Mouse (Mus musculus): ENCODE data around the gene Ctnnb1. TPM values are rescaled to one million over a fixed set of nuclear protein-coding genes. Genes with fewer than 3 reads are reported as not detected.
A peak's percentile ranks its signal among the peaks of the same experiment; 100 is the strongest.

The Ctnnb1 gene
- total RNA-seq, 1 experiment from 2014 or later: 511 TPM

DNA sequence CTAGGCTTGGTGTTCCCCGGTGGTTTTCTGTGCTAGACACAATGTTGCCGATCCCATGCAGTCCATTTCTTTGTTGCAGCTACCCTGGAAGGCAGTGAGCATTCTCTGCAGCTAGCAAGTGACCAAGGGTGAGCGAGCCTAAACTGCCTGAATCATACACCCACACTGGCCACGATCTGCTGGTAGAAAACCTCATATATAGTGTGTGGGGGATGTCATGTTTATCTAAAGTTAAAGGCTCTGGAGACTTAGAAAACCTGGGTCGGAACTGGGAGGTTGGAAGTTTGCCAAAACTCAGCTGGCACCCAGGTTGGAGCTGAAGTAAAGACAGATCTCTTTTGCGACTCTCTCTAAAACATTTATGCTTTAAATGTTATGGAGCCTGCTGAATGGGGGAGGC lies 10.4 kb upstream of the Ctnnb1 start:
- ATAC-seq (ENCODE audit: extremely low read depth, insufficient number of reproducible peaks, low FRiP score, poor library complexity, severe bottlenecking): no peak

DNA sequence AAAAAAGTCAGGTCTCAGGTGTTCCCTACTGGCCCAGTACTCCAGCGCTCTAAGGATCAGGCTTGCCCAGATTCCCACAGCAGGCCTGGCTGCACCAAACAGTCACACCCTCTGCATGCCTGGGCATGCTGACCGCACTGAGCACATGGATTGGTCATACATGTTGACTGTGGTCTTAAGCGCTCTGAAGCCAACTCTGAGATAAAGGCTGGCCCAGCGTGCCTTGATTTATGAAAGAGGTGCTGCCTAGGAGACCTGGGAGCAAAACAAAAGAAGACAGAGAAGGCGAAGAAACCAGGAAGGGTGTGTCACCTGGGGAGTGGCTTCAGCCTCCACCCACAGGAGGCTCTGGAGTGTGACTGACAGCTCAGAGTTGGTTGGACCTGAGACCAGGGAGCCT lies 9.9 kb upstream of the Ctnnb1 start:
- no peak for ATAC-seq (ENCODE audit: extremely low read depth, insufficient number of reproducible peaks, low FRiP score, poor library complexity, severe bottlenecking)

DNA sequence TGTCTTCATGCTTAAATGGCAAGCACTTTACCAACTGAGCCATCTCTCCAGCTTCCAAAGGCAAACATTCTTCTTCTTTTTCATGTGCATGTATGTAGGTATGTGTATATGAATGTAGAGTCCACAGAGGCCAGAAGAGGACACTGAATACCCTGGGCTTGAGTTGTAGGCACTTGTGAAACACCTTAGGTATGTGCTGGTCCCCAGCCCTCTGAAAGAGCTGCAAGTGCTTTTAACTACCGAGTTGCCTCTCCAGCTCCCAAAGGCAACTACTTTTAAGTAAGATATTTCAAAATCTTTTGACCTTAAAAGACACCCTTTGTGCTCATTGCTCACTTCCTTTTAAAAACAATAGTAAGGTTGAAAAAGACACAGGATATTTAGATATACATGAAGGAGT lies 2.9 kb upstream of the Ctnnb1 start:
- no peak for ATAC-seq (ENCODE audit: extremely low read depth, insufficient number of reproducible peaks, low FRiP score, poor library complexity, severe bottlenecking)

- no peak for ATAC-seq (ENCODE audit: extremely low read depth, insufficient number of reproducible peaks, low FRiP score, poor library complexity, severe bottlenecking)
Measured at GRCm38 (mm10) chr9:120926939-120927606, 1.9 kb upstream of the Ctnnb1 start.

- ATAC-seq (ENCODE audit: extremely low read depth, insufficient number of reproducible peaks, low FRiP score, poor library complexity, severe bottlenecking): no peak
Measured at GRCm38 (mm10) chr9:120930021-120930420, 1.0 kb downstream of the Ctnnb1 start.

DNA sequence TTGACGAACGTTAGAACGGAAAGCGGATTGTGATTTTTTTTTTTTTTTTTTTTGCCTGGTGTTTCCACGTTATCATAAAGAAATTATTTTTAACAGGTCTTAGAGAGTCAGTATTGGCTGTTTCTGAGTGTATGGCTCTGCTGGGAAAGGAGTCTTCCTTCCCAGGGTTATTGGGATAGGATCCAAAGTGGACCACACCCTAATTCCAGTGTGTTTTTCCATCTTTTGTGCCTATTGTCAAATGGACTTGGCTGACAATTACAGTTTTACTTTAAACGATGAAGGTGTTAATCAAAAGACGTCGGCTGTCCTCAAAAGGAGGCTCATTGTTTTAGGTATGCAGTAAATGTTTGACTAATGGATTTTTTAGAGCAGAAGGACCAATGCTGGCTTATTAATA lies 1.8 kb downstream of the Ctnnb1 start:
- ATAC-seq (ENCODE audit: extremely low read depth, insufficient number of reproducible peaks, low FRiP score, poor library complexity, severe bottlenecking): no peak

DNA sequence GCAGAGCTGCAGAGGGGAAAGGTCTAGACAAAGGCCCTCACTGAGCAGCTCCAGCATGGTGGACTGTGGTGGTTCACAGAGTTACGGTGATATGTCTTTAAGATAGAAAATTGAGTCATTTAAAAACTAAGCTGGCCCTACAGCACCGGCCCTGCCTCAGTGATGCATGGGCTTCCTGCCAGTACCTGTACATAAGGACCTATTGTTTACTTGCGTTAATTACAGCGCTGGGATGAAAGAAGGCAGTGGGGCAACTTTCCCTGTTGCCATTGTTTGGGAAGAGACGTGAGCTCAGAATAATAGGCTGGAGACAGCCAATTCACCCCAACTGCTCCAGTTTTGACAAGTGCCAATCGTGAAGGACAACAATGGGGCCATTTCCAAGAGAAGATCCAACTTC lies 3.4 kb downstream of the Ctnnb1 start:
- ATAC-seq (ENCODE audit: extremely low read depth, insufficient number of reproducible peaks, low FRiP score, poor library complexity, severe bottlenecking): no peak

GRCm38 (mm10) chr9:120932797-120933586 lies 4.0 kb downstream of the Ctnnb1 start:
- ATAC-seq (ENCODE audit: extremely low read depth, insufficient number of reproducible peaks, low FRiP score, poor library complexity, severe bottlenecking): peak; percentile 88

DNA sequence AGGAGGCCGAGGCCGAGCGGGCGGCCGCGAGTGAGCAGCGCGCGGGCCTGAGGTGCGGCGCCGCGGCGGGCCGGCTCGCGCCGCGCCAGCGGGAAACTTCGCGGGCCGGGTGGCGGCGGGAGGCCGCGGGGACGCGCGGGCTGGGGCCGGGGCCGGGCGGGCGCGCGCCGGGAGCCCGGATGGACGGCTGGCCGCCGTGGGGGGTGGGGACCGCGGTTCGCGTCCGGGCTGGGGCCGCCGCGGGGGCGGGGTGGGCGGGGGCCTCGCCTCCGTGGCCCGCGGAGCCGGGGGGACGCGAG lies 4.5 kb downstream of the Ctnnb1 start:
- no peak for ATAC-seq (ENCODE audit: extremely low read depth, insufficient number of reproducible peaks, low FRiP score, poor library complexity, severe bottlenecking)

GRCm38 (mm10) chr9:120933886-120934758 lies 5.1 kb downstream of the Ctnnb1 start:
- ATAC-seq (ENCODE audit: extremely low read depth, insufficient number of reproducible peaks, low FRiP score, poor library complexity, severe bottlenecking): no peak

DNA sequence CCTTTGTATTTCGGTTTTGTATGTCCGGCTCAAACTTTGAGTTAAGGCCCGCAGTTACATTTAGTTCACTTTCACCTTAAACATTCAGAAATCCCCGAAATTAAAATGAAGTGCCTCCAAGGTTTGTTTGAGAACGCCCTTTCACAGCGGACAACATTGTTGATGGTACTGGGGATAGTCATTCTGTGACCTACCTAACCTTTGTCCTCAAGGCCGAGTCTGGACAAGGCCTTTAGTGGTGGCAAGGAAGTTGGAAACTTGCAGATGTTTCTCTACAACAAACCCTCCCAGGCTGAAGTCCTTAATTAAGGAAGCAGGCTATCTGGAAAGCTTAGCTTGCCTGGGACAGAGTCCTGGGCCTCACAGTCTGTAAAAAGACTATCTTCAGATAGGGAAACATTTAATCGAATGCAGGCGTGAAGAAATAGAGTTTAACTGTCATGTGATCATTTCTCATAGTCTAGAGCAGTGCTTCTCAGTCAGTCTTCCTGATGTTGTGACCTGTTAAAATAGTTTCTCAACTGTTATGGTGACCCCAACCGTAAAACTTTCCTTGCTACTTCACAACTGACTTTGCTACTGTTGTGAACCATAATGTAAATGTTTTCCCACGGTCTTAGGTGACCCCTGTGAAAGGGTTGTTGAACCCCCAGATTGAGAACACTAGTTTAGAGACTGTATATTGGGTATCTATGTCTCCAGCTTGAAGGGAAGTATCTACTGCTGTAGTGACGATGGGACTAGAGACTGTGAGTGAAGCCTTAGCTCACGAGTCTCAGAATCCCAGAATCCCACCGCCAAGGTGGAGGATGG lies 6.0 kb downstream of the Ctnnb1 start:
- ATAC-seq (ENCODE audit: extremely low read depth, insufficient number of reproducible peaks, low FRiP score, poor library complexity, severe bottlenecking): no peak

GRCm38 (mm10) chr9:120935634-120935922 lies 6.6 kb downstream of the Ctnnb1 start:
- ATAC-seq (ENCODE audit: extremely low read depth, insufficient number of reproducible peaks, low FRiP score, poor library complexity, severe bottlenecking): no peak

GRCm38 (mm10) chr9:120936351-120936750 lies 7.3 kb downstream of the Ctnnb1 start:
- ATAC-seq (ENCODE audit: extremely low read depth, insufficient number of reproducible peaks, low FRiP score, poor library complexity, severe bottlenecking): no peak

- no peak for ATAC-seq (ENCODE audit: extremely low read depth, insufficient number of reproducible peaks, low FRiP score, poor library complexity, severe bottlenecking)
Measured at GRCm38 (mm10) chr9:120940858-120941257, 11.8 kb downstream of the Ctnnb1 start.

DNA sequence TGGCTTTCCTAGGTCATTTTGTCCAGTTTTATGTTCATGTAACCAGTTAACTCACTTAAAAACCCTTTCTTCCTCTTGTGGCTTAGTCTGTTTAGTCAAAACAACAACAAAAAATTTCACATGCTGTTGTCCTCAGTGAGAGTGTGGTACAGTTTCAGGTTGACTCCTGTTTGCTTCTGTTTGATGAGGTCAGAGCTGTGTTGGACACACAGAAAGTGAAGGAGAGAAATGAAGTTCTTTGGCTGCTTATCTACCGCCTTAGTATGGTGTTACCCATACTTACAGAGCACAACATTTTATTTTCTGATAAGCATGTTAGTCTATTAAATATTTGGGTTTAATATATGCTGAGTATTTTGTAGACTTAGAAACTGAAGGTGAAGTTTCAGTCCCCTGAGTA lies 14.7 kb downstream of the Ctnnb1 start:
- no peak for ATAC-seq (ENCODE audit: extremely low read depth, insufficient number of reproducible peaks, low FRiP score, poor library complexity, severe bottlenecking)

DNA sequence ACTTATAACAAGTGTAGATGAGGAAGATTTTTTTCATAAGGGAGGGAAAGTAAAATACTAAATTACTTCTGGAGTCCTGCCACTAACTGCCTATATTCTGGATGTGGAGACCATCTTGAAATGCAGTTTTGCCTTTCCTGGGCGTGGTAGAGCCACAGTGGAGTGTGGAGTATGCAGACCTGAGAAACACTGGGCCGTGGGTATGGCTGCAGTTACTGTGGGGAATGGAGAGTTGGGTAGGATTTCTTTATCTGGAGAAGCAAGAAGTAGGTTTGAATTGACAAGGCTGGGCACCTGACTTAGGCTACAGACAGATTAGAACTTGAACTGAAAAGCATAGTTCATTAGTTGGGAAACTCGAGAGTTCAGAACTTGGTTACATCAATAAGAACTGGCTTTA lies 15.2 kb downstream of the Ctnnb1 start:
- ATAC-seq (ENCODE audit: extremely low read depth, insufficient number of reproducible peaks, low FRiP score, poor library complexity, severe bottlenecking): no peak

DNA sequence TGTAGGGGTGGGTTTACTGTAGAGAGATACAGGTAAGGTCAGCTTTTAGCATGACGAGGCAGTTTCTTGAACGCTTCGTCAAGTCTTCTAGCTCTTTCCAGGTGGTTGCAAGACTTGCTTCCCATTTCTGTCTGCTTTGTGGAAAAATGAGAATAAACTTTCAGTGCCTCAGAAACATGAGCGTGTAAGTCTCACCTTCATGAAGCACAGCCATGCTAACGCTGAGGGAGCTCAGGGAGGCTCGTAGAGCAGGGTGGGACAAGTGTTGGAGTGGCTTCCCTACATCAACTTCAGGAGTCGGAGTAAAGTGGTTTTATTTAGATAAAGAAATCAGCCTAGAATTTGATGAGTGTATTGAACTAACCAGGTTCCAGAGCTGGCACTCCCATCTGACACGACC lies 17.1 kb downstream of the Ctnnb1 start:
- no peak for ATAC-seq (ENCODE audit: extremely low read depth, insufficient number of reproducible peaks, low FRiP score, poor library complexity, severe bottlenecking)

DNA sequence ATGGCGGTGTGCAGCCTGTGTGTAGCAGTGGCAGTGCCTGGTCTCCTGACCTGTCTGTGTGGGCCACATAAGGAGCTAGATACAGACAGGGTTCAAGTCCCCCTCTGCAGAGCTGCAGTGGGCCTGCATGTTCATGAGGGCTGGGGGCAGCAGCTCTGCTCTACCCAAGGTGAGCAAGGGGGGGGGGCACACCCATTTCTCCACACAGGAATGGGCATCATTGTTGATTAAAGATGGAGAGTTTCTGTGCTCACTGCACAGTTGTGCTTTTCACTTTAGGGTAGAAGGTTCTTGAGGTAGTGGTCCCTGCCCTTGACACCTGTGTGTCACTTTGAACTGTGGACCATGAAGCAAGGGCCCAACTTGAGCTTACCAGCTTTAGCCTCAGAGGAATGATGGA lies 19.8 kb downstream of the Ctnnb1 start:
- ATAC-seq (ENCODE audit: extremely low read depth, insufficient number of reproducible peaks, low FRiP score, poor library complexity, severe bottlenecking): no peak

DNA sequence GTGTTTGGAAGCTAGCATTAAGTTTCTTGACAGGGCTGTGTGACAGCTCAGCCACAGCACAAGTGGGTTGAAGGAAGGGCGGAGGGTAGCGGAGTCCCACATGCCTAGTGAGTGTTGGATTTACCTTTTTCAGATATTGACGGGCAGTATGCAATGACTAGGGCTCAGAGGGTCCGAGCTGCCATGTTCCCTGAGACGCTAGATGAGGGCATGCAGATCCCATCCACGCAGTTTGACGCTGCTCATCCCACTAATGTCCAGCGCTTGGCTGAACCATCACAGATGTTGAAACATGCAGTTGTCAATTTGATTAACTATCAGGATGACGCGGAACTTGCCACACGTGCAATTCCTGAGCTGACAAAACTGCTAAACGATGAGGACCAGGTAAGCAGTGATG lies 21.7 kb downstream of the Ctnnb1 start:
- 0 out of 2 replicates have a peak, but pooled peaks have one; percentile 4 for ATAC-seq (ENCODE audit: extremely low read depth, insufficient number of reproducible peaks, low FRiP score, poor library complexity, severe bottlenecking)

Data from neutrophil, adult 5-6 weeks (primary cell).